Mouse (Mus musculus) heart, postnatal 0 days (tissue): ENCODE data around the gene Pnck.

Experiments used
- CTCF ChIP-seq: IDR thresholded peaks from 2 replicates; pipeline ENCODE4 v1.5.1; 2016; ENCODE audit warnings: antibody characterized with exemption, control low read depth, low read depth
- EP300 ChIP-seq: IDR thresholded peaks from 2 replicates; pipeline ENCODE4 v1.6.1; 2016; ENCODE audit warnings: antibody characterized with exemption, low read depth

DNA sequence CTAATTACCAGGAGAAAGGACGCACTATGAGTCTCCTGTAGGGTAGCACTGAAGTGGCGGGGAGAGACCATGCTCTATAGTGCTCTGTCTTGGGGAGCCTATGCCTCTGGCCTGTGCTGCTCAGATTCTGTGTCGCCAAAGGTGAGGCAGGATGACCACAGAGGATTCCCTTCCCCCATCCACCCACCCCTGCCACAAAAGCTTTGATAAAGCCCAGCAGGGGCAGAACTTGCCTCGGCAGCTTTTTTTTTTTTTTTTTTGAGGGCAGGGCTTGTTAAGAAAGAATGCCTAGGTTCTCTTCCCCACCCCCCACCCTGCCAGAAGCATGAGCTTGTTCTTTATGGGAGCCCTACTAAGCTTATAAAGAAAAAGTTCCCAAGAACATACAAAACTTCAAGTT, 14.8 kb downstream of the Pnck start:
- TF ChIP-seq CTCF: no peak
- TF ChIP-seq EP300: no peak
